Mouse (Mus musculus) myocyte (in vitro differentiated cells): ENCODE measurements around the gene Daglb.

Source experiments
- CEBPB ChIP-seq: IDR thresholded peaks from 2 replicates; pipeline ENCODE4 v1.6.1; 2011; ENCODE audit warnings: mild to moderate bottlenecking, moderate library complexity; ENCODE audit not compliant: poor library complexity, insufficient read depth, severe bottlenecking
- E2F4 ChIP-seq: IDR thresholded peaks from one replicate; pipeline ENCODE4 v1.6.1; 2011; ENCODE audit warnings: mild to moderate bottlenecking, control low read depth, moderate library complexity; ENCODE audit not compliant: insufficient read depth
- MAX ChIP-seq: IDR thresholded peaks from one replicate; pipeline ENCODE4 v1.6.1; 2011; ENCODE audit warnings: low read depth, mild to moderate bottlenecking, control low read depth
- MYOD1 ChIP-seq, 3 experiments: IDR thresholded peaks; one replicate each; pipeline ENCODE4 v1.6.1; 2011; ENCODE audit warnings: control low read depth in 2 of 3, low read depth in 2 of 3, mild to moderate bottlenecking in 2 of 3, moderate library complexity in 1 of 3; ENCODE audit not compliant: insufficient read length in 2 of 3, control insufficient read depth in 1 of 3
- MYOG ChIP-seq, 3 experiments: IDR thresholded peaks; one replicate each; pipeline ENCODE4 v1.6.1; 2011; ENCODE audit warnings: control low read depth in 2 of 3, low read depth in 2 of 3, mild to moderate bottlenecking in 2 of 3; ENCODE audit not compliant: insufficient read length in 2 of 3, control insufficient read depth in 1 of 3, insufficient read depth in 1 of 3
- POLR2A ChIP-seq: IDR thresholded peaks from one replicate; pipeline ENCODE4 v1.6.1; 2011; ENCODE audit warnings: low read depth, mild to moderate bottlenecking, control low read depth, moderate library complexity; ENCODE audit not compliant: insufficient read length
- POLR2AphosphoS2 ChIP-seq: IDR thresholded peaks from one replicate; pipeline ENCODE4 v1.6.1; 2011; ENCODE audit warnings: low read depth, control low read depth; ENCODE audit not compliant: insufficient read length
- SRF ChIP-seq: IDR thresholded peaks from one replicate; pipeline ENCODE4 v1.6.1; 2011; ENCODE audit warnings: low read depth; ENCODE audit not compliant: control insufficient read depth, insufficient read length
- TCF12 ChIP-seq: IDR thresholded peaks from one replicate; pipeline ENCODE4 v1.6.1; 2011; ENCODE audit warnings: mild to moderate bottlenecking, control low read depth; ENCODE audit not compliant: poor library complexity, insufficient read depth, severe bottlenecking
- TCF3 ChIP-seq: IDR thresholded peaks from one replicate; pipeline ENCODE4 v1.6.1; 2011; ENCODE audit warnings: low read depth, control low read depth; ENCODE audit not compliant: insufficient read length
- USF1 ChIP-seq: IDR thresholded peaks from one replicate; pipeline ENCODE4 v1.6.1; 2011; ENCODE audit warnings: low read depth, mild to moderate bottlenecking, control low read depth, moderate library complexity

DNA sequence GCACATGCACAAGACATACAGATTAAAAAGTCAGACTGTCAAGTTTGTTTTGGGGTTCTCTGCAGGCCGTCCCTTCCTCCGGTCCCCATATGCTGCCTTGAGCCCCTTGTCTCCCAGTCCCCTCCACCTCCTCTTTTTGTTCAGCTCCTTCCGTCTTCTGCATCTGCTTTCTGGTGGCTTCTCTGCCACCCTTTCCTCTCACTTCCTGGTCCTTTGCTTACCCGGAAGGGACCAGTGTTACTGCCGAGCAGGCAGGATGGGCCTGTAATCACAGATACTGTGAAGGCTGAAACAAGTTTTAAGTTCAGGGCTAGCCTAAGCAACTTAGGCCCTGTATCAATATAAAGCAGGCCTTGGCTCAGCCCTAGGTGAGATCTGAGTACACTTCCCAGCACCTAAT is 23.6 kb downstream of the Daglb start:
- TF ChIP-seq POLR2AphosphoS2 (no peak), USF1 (no peak), POLR2A (no peak), SRF (no peak), TCF12 (no peak), MAX (no peak), MYOD1 (IDR thresholded peaks at IDR 0.05; ENCODE audit: control insufficient read depth in 1 of 3, insufficient read length in 2 of 3, low read depth in 2 of 3) (no peak), MYOG (IDR thresholded peaks at IDR 0.05; ENCODE audit: control insufficient read depth in 1 of 3, insufficient read depth in 1 of 3, insufficient read length in 2 of 3, low read depth in 2 of 3) (no peak), E2F4 (no peak), CEBPB (no peak), TCF3 (no peak)
